Mouse (Mus musculus) large intestine, adult 2 months (tissue): ENCODE data around the gene Fgfr2. TPM values are rescaled to one million over a fixed set of nuclear protein-coding genes. Genes with fewer than 3 reads are reported as not detected.

Experiments
- DNase-seq: peaks from one replicate; pipeline ENCODE4 v3.0.0-alpha.2; 2012; ENCODE audit warnings: low read depth, low spot score
- WGBS: fragments of 180-500 bp; shearing (Covaris S2); methylation state at CpG from one replicate; pipeline ENCODE4 v1.1.7; 2018; 5-methylcytosine and 5-hydroxymethylcytosine counted together
- polyA plus RNA-seq: library from polyadenylated mRNA; depleted of rRNA; stranded (reverse); fragments of >200 nt; gene quantifications from 2 replicates; pipeline ENCODE4 v1.2.3, GENCODE M21; 2012

Gene Fgfr2
- polyA plus RNA-seq, 1 experiment: 35.0 TPM

DNA sequence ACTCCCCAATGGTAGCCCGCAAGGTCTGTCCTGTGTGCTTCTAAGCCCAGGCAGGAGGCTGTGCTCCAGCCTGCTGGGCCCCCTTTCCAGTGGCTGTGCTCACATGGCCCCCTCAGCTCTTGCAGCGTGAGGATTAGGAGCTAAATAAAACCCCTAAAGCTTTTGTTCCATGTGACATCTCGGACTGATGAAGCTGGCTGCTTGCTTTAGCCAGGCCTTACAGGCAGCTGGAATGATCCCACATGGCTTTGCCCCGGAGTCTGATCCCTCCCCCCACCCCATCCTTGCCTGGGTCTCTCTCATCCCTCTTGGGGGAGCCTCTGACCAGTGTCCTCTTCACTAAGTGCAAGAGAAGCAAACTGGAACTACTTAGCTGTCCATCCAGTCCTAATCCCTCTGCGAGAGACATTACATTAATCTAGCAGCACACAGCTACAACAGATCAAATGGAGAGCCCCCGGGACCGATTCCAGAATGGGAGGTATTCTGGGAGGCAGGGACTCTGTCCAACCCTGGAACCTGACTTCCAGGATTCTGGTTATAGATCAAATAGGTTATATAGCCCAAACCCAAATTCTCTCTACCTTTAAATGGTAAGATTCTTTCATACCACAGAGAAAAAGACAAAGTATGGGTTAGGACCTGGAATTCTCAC is 107.6 kb downstream of the Fgfr2 start:
- WGBS: 74% methylated on average over 7 of the region's 7 CpGs
- no peak for DNase-seq

DNA sequence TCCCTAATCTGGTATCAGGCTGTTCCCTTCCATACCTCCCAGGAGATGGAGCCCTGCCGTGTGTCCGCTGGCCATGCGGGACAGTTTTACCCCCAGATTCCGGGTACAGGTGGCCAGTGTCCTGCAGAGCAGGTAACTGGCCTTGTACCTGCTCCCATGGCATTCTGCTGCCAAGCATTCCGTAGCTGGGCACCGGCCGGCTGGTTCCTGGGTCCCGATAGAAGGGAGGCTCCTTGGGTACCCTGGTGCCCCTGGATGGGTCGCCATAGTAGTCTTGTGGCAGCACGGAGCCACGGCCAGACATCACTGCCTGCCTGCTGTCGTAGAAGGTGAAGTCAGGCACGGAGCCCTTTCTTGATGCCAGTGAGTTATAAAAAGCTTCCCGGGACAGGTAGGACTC is 108.5 kb downstream of the Fgfr2 start:
- WGBS: 88% methylated on average over 14 of the region's 14 CpGs
- no peak for DNase-seq

DNA sequence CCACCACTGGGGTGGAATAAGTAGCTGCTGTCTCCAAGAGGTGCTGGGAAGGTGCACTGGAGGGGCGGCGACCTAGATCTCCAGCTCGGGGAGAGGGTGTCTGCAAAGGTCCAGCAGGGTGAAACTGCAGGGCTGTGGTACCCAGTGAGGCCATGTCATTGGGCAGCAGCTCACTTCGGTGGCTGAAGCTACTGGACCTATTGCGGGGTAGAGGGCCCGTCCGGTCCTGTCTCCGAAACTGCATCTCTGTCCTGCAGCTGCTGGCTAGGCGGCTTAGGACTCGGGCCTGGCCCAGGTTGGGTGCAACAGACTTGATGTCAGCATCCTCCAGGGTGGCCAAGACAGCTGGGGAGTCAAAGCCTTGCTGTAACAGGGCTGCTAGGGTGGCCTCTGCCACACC is 109.2 kb downstream of the Fgfr2 start:
- 97% methylated on average over 10 of the region's 10 CpGs for WGBS

DNA sequence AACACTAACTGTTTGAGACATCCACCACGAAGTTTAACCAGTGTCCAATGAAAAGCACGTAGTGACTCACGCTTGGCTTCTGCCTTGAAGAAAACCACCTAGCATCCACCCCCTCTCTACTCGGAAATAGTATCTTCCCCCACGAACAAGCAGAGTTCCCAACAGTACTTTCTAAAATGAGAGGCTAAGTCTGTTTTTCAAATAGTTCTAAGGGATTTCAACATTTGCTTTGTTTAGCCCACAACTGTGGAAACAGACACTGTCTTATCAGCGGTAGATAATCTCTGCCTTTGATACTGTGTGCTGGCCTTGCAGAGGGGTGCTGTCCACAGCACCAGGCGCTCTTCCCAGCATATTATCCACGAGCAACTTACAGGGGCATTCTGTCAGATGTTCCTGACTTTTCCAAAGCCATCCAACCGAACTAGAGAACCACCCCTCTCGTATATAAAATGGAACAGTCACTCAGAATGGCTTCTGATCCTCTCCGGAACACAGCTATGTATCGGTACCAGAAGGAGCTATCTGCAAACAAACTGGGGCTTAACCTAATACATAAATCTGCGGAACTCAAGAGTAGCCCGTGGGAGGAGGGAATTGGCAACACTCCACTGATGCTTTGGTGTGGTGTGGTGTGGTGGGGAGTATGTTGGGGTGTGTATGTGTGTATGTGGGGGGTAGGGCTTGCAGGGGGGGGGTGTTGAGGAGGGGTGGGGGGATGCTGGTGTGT is 110.3 kb downstream of the Fgfr2 start:
- 43% methylated on average over 14 of the region's 14 CpGs for WGBS
- no peak for DNase-seq

More for the DNA sequence above, 109.2 kb downstream of the Fgfr2 start:
- DNase-seq: no peak

DNA sequence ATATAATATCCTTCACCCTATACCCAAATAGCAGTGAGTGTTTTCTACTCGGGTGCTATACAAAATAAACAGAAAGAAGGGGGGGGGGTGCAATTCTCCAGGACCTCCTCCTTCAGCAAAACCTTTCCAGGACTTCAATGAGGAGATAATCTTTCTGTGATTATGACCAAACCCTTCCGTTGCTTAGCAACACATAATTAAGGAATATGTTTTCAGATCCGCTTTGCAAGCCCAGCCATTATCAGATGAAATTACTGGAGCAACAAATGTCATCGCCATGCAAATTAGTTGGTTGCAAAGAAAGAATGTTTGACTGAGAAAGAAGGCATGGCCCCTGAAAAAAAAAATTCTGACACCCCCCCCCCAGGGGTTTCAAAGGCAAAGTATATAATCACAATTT is 111.5 kb downstream of the Fgfr2 start:
- WGBS: 17% methylated on average over 4 of the region's 4 CpGs
- DNase-seq: no peak

DNA sequence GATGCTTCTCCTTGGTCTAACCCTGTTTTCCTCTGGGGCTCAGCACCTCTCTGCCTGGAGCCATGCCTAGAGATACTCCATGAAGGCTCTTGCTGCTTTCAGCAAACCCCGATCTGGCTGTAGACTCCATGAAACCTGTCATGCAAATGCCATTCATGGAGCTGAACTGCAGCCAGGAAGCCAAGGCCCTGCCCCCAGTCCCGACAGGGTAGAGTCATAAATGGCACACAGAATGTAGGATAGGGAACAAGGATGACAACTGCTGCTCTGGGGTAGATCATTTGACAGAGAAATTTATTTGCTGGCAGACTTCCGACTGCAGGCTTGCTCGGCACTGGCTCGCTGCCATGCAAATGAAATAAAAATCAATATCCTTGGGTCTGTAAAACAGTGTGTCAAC is 112.0 kb downstream of the Fgfr2 start:
- 8% methylated on average over 5 of the region's 5 CpGs for WGBS
- DNase-seq: peak; percentile 80

DNA sequence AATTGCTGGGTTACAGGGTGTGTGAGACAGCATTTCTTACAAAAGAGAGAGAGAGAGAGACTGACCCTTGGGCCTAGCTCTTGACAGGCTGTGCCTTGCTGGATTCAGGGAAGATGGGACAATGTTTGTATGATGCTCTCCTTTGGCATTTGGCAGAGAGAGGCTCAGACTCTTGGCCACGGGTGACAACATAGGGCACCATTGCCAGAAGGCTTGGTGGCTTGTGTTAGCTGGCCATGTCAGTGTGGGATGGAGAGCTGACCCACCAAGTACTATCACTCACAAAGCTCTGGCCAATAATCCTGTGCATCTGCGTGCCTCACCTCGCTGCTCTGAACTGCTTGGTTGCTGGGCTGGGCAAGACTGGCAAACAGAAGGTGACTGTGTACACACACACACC is 112.7 kb downstream of the Fgfr2 start:
- DNase-seq: no peak
- WGBS: 50% methylated on average over 3 of the region's 3 CpGs

DNA sequence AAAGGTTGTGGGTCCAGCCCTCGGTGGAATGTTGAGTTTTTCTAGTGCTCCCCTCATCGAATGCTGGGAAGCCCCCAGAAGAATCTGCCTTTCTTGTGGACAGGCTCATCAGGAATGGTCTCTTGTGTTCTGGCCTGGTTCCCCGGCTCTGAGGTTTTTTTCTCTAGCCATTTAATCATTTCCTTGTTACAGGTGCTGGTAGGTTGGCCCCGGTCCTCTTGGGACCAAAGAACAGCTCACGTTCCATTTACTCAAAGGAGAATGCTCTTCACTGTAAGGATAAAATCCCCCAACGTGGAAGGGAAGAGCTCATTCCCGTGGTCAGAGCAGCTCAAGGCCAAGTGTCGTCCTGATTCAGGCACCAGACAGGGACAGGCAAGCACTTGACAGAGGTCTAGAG is 113.5 kb downstream of the Fgfr2 start:
- no peak for DNase-seq
- WGBS: 66% methylated on average over 8 of the region's 8 CpGs

DNA sequence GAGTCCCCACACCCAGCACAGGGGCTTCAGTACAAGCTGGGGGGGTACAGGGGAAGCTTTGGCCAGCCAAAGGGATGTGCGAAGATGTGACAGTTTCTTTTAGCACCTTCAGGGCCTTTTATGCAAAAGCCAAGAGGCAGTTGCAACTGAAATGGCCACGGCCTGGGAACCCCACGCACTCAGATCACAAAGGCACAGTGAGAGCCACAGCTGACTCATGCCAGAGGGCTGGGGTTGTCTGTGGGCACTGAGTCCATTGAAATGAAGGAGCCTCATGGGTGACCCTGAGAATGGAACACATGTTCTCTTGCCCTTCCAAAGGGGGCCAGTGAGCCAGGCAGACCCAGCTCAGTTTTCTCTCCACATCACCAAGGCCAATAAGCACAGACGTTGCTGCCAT is 114.5 kb downstream of the Fgfr2 start:
- no peak for DNase-seq
- 93% methylated on average over 4 of the region's 4 CpGs for WGBS

DNA sequence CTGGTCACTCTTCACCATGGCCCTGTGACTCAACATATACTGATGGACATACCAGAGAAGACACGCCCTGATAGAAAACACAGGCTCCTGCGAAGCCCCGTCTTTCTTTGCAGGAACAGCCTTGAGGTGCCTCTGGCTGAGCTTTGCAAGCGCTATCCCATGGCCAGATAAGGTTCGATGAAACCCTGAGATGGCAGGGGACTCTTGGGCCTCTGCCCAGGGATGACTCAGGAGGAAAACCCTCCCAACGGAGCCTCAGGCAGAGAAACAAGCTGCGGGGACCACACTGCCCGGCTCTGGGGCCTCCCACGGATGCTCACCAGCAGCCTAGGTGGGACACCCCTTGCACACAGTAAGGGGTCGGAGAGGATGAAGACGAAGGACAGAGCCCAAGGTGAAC is 115.8 kb downstream of the Fgfr2 start:
- no peak for DNase-seq

DNA sequence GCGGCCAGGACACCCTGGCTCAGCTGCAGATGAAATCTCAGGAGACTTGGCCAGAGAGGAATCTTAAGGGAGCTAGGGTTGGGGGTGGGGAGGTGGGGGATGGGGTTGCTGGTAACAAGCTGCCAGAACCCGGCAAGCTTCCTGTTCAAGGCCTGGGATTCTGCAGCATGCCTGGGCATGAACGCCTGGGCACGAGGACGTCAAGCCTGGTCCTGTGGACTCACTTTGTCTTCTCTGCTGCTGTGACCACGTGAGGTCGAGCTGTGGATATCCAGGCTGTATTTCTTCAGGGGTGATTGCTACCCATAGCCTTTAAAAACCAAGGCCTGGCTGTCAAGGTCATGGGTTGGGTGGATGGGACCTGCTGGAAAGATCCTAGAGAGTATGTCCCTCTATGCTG is 117.4 kb downstream of the Fgfr2 start:
- 86% methylated on average over 7 of the region's 7 CpGs for WGBS
- DNase-seq: no peak

More for the DNA sequence above, 115.8 kb downstream of the Fgfr2 start:
- 17% methylated on average over 11 of the region's 11 CpGs for WGBS

DNA sequence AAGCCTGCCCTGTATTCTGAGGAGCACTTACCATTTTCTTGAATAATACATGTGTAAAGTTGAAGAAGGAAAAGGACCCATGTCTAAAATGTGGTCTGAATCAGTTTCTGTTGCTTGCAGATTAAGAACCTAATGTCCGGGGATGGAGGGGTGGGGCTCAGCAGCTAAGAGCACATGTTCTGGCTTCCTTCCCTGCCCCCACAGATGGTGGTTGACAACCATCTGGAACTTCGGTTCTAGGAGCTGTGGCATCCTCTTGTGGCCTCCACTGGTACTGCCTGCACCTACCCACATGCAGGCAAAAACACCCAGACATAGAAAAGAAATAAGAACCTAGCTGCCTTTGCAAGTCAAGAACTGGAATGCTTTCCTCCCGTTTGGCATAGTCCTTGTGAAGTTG is 119.7 kb downstream of the Fgfr2 start:
- 10% methylated on average over 3 of the region's 3 CpGs for WGBS
- DNase-seq: no peak

DNA sequence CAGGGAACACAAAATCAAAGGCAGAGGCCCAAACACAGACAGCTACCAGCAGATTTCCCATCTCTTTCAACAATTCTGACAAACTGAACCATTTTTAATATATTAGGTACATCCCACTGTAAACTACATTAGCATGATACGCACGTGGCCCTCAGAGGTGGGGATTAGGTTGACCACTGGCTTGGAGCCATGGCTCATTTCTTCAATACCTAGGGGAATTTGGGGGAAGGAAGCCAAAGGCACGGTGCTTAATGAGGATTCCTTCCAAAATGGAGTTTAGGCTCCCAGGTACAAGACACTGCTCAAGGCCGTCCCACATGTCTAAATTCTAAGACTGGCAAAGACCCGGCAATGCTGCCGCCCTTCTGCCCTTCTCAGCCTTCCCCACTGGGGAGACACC is 120.9 kb downstream of the Fgfr2 start:
- no peak for DNase-seq
- WGBS: 87% methylated on average over 6 of the region's 6 CpGs

DNA sequence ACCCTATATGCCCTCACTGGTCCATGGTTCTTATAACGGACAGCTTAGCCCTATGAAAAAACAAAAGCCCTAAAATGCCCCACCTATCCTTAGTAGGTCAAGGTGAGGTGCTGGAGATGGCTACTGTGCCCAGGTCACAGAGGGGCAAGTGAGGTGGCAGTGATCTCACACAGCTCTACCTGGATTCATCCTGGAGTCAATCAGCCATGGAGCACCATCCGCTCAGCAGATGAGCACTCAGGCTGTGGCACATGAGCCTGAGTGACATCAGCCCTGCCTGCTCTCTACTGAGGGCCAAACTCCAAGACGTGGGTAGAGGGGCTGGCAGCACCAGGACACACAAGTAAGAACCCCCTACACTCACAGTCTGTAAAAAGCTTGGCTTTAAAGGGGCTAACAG is 121.8 kb downstream of the Fgfr2 start:
- WGBS: 86% methylated on average over 3 of the region's 3 CpGs
- DNase-seq: no peak

DNA sequence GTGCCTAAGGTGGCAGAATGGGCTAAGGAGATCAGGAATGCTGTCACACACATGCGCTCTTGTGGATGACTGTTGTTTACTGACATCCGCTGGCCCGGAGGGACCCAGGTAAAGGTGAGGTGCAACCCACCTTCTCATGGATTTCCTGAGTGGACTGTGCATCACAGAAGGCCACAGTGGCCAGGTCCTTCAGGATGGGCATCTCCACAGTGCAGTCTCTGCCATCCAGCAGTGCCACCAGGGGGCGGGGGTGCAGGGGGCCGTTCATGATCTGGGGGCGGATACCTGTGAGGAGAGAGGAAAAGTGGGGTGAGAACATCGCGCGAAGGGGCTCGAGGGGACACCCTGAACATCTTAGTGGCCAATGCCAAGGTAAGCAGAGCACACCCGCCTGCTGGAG is 124.1 kb downstream of the Fgfr2 start:
- WGBS: 90% methylated on average over 11 of the region's 11 CpGs
- no peak for DNase-seq

DNA sequence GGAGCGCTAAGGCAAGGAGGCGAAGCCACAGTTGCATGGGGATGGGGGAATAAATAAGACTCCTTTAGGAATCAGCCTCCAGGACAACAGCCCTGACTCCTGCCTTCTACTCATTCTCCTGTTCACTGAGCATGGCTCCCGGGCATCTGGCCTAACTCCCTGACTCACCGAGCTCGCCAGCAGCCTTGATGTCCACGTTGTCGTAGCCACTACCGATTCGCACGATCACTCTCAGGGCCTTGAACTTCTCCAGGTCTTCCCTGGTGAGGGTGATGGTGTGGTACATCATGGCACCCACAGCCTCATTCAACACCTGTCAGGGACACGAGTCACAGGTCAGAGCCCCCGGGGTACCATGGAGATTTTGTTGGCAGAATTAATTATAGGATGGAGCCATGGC is 124.5 kb downstream of the Fgfr2 start:
- 94% methylated on average over 12 of the region's 12 CpGs for WGBS
- DNase-seq: no peak

DNA sequence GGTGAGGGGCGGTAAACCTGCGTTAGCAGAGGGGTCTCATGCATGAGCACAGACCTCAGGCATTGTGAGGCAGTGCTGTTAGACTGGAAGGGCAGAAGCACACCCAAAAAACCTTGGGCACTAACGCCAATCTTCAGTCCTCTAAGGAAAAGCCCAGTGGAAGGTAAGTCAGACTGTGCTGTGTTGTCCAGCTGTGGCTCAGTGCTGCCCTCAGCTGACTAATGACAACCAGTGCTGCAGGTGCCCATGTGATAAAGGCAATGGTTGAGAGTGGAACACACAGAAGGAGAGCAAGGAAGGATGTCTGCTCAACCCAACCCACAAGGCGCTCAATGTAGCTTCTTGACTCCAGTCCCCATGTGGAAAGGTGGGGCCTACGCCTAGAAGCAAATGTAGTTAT is 126.8 kb downstream of the Fgfr2 start:
- 90% methylated on average over 5 of the region's 5 CpGs for WGBS
- no peak for DNase-seq

DNA sequence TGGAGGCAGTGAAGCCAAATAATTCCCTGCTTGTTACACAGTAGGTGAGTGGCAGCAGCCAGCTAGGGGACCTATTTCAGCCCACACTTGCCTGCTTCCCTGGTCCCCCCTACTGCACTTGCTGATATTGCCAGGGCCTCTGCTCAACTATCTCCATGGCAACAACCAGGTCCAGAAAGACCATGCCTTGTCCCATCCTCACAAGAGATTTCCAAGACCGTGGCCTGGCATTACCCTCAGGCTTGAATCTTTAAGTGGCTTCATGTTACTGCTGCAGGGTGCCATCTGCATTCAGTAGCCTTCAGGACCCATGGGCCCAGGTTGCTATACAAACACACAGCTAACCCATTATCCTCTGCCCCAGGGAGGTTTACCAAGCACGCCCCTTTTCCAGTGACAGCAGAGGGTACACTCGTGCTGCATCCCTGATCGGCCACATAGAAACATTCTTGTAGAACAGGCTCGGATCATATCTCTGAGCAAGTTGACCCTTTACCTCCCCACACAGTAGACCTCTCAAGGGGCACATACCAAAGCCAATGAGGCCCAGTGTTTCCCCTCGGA is 128.4 kb downstream of the Fgfr2 start:
- DNase-seq: no peak
- 80% methylated on average over 6 of the region's 6 CpGs for WGBS

DNA sequence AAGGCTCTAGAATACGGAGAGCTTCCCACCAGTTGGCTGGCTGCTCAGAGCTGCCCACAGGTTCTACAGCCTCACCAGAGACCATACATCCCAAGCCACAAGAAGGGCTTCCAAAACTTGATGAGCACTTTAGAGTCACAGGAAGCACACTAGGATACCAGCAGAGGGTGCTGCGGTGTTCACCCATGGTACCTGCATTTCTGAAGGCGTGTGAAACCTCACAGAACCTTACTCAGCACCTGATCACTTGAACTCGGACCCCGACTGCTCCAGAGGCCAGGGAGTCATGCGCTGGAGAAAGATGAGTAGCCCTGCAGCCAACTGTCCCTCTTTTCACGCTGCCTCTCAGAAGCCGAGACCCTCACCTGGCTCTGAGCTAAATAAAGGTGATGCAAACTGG is 129.0 kb downstream of the Fgfr2 start:
- no peak for DNase-seq
- 88% methylated on average over 8 of the region's 8 CpGs for WGBS

DNA sequence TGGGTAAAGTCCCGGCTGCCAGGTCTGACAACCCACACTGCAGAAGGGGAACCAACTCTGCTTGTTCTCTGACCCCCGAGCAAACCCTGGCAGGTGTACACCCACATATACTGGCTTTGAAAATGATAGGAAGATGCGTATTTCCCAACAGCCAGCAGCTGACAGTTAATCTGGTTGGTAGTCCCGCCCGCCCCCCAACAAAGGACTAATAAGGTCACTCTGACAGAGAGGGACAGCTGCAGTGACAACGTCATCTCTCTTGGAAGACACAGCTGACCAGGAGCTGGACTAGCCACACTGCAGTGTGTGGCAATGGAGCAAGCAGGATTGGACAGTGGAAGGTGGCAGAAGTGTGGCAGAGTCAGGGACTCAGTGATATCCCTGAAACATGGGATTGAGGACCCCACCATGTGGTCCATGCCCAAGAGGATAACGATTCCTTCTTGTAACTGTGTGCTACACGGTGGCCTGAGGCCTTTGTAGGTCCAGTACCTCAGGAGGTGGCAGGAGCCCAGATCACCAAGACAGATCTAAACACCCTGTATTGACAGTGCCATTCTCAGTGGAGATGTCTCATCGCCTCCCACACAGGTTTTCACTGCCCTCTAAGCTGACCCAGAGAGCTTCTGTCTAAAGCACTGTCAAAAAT is 130.1 kb downstream of the Fgfr2 start:
- WGBS: 87% methylated on average over 9 of the region's 9 CpGs
- no peak for DNase-seq
